ENCODE assay signal across 21 mouse cellular contexts in genomic region chr19:14970161-14970560, GRCm38 (mm10).
DNase-seq lines count a peak whose midpoint lies in the region; ATAC-seq and TF ChIP-seq lines count a peak whose summit lies in the region.
"Had no signal": no experiment of that assay in that cellular context is flagged by ENCODE, and none has a peak within 500 bp of the region (broad histone marks: within the 10 kb centered on the region; RNA-seq: fewer than 3 reads in every experiment).

No protein-coding gene starts in this region.

- no peak overlapping the region for H3K4me2 ChIP-seq in limb, embryonic 14.5 days (replicated peaks; ENCODE audit: low read depth, low read length, severe bottlenecking)
- H3K4me2 ChIP-seq in stomach, postnatal 0 days (replicated peaks; ENCODE audit: low read depth), result no peak overlapping the region
- H3K4me2 ChIP-seq: embryonic facial prominence, embryonic 13.5 days; heart, embryonic 12.5 days; hindbrain, embryonic 15.5 days had no signal

- peak; percentile 14 for DNase-seq in limb, embryonic 14.5 days (ENCODE audit: low spot score)
- no peak for DNase-seq in limb, embryonic 10.5 days (ENCODE audit: low spot score)
- peak; percentile 40 for DNase-seq in brain, embryonic 14.5 days (ENCODE audit: low read depth)
- peak; percentile 50 for DNase-seq in embryonic facial prominence, embryonic 10.5 days (ENCODE audit: low spot score)
- DNase-seq in forelimb bud, embryonic 11.5 days (ENCODE audit: low read depth, low spot score), result peak; percentile 45
- no peak for DNase-seq in stomach, postnatal 0 days (ENCODE audit: low spot score)
- no peak for DNase-seq in left cerebral cortex, postnatal 14 days (ENCODE audit: low spot score in 2 of 2)
- DNase-seq: adrenal gland, adult 2 months; adrenal gland, postnatal 25 days; cerebellum, adult 2 months; cerebellum, postnatal 10 days; gastrocnemius, postnatal 36 days; heart, adult 18-20 months had no signal

- no peaks in the 10 kb centered on the region for H3K9me3 ChIP-seq in limb, embryonic 14.5 days (ENCODE audit: control insufficient read depth, low read length)
- H3K9me3 ChIP-seq in limb, embryonic 10.5 days (replicated peaks), result no peaks in the 10 kb centered on the region
- no peaks in the 10 kb centered on the region for H3K9me3 ChIP-seq in embryonic facial prominence, embryonic 10.5 days
- H3K9me3 ChIP-seq in stomach, postnatal 0 days (ENCODE audit: control insufficient read depth, low read length), result no peaks in the 10 kb centered on the region
- H3K9me3 ChIP-seq: embryonic facial prominence, embryonic 13.5 days; forebrain, embryonic 10.5 days; heart, embryonic 12.5 days; hindbrain, embryonic 15.5 days had no signal

- TF ChIP-seq POLR2A in limb, embryonic 14.5 days (IDR thresholded peaks at IDR 0.05; ENCODE audit: borderline replicate concordance, extremely low read depth, insufficient read depth, insufficient read length), result no peak
- no peak for TF ChIP-seq POLR2A in brain, embryonic 14.5 days (IDR thresholded peaks at IDR 0.05; ENCODE audit: borderline replicate concordance, extremely low read depth, insufficient read depth, insufficient read length, poor library complexity, severe bottlenecking)

- H3K27ac ChIP-seq in limb, embryonic 14.5 days (replicated peaks; ENCODE audit: low read depth, low read length), result no peak overlapping the region
- H3K27ac ChIP-seq in limb, embryonic 10.5 days, result no peak overlapping the region
- H3K27ac ChIP-seq in embryonic facial prominence, embryonic 10.5 days (replicated peaks), result no peak overlapping the region
- H3K27ac ChIP-seq in stomach, postnatal 0 days (replicated peaks), result no peak overlapping the region
- H3K27ac ChIP-seq: embryonic facial prominence, embryonic 13.5 days; forebrain, embryonic 10.5 days; hindbrain, embryonic 15.5 days had no signal

- 23% methylated on average over 1 of the region's 1 CpGs for WGBS in limb, embryonic 14.5 days
- 6% methylated on average over 1 of the region's 1 CpGs for WGBS in limb, embryonic 10.5 days
- WGBS in embryonic facial prominence, embryonic 10.5 days, result 15% methylated on average over 1 of the region's 1 CpGs
- WGBS in stomach, postnatal 0 days, result 10% methylated on average over 1 of the region's 1 CpGs

- H3K4me1 ChIP-seq in limb, embryonic 14.5 days (ENCODE audit: control insufficient read depth, insufficient read depth, low read length), result no peaks in the 10 kb centered on the region
- peaks cover 9% of the 10 kb centered on the region; the same call in 1 of the 2 replicates for H3K4me1 ChIP-seq in limb, embryonic 10.5 days
- H3K4me1 ChIP-seq in embryonic facial prominence, embryonic 10.5 days, result peaks cover 19% of the 10 kb centered on the region
- H3K4me1 ChIP-seq in stomach, postnatal 0 days (replicated peaks; ENCODE audit: control insufficient read depth, insufficient read depth), result no peaks in the 10 kb centered on the region
- H3K4me1 ChIP-seq: heart, embryonic 12.5 days; hindbrain, embryonic 15.5 days had no signal

- no peaks in the 10 kb centered on the region for H3K36me3 ChIP-seq in limb, embryonic 14.5 days (ENCODE audit: control insufficient read depth, insufficient read depth, low read length)
- no peaks in the 10 kb centered on the region for H3K36me3 ChIP-seq in limb, embryonic 10.5 days
- H3K36me3 ChIP-seq in embryonic facial prominence, embryonic 10.5 days (replicated peaks), result no peaks in the 10 kb centered on the region
- H3K36me3 ChIP-seq in stomach, postnatal 0 days (ENCODE audit: control insufficient read depth, insufficient read depth, low read length), result no peaks in the 10 kb centered on the region
- H3K36me3 ChIP-seq: embryonic facial prominence, embryonic 13.5 days; forebrain, embryonic 10.5 days; heart, embryonic 12.5 days; hindbrain, embryonic 15.5 days had no signal

- TF ChIP-seq CTCF in brain, embryonic 14.5 days (IDR thresholded peaks at IDR 0.05; ENCODE audit: borderline replicate concordance, extremely low read depth, insufficient read depth, insufficient read length), result no peak
- TF ChIP-seq CTCF in stomach, postnatal 0 days (IDR thresholded peaks at IDR 0.05; ENCODE audit: low read depth), result no peak

- no peak for TF ChIP-seq EP300 in stomach, postnatal 0 days (optimal IDR thresholded peaks at IDR 0.05)

- ATAC-seq in limb, embryonic 14.5 days (ENCODE audit: low FRiP score, low read depth), result no peak
- ATAC-seq in stomach, postnatal 0 days (ENCODE audit: low FRiP score, low TSS enrichment), result no peak
- ATAC-seq: forebrain, embryonic 14.5 days; inflammation-experienced regulatory T-cells, adult 6 months; intestine, postnatal 0 days had no signal

- no peak overlapping the region for H3K4me3 ChIP-seq in limb, embryonic 14.5 days (replicated peaks; ENCODE audit: low read length)
- no peak overlapping the region for H3K4me3 ChIP-seq in limb, embryonic 10.5 days
- no peak overlapping the region for H3K4me3 ChIP-seq in embryonic facial prominence, embryonic 10.5 days
- no peak overlapping the region for H3K4me3 ChIP-seq in stomach, postnatal 0 days (ENCODE audit: low read depth, low read length)
- H3K4me3 ChIP-seq: embryonic facial prominence, embryonic 13.5 days; forebrain, embryonic 10.5 days; heart, embryonic 12.5 days; hindbrain, embryonic 15.5 days had no signal

- H3K9ac ChIP-seq in limb, embryonic 14.5 days (ENCODE audit: low read depth, low read length, severe bottlenecking), result no peak overlapping the region
- no peak overlapping the region for H3K9ac ChIP-seq in stomach, postnatal 0 days (ENCODE audit: low read length)
- H3K9ac ChIP-seq: embryonic facial prominence, embryonic 13.5 days; heart, embryonic 12.5 days; hindbrain, embryonic 15.5 days had no signal

- intact Hi-C loops in left cerebral cortex, postnatal 14 days (cut with DNase I), result no loop called here

- no peaks in the 10 kb centered on the region for H3K27me3 ChIP-seq in limb, embryonic 14.5 days (ENCODE audit: control insufficient read depth, insufficient read depth, low read length)
- no peaks in the 10 kb centered on the region for H3K27me3 ChIP-seq in limb, embryonic 10.5 days (ENCODE audit: low read depth, poor library complexity, severe bottlenecking)
- peaks cover 5% of the 10 kb centered on the region for H3K27me3 ChIP-seq in embryonic facial prominence, embryonic 10.5 days (replicated peaks; ENCODE audit: low read depth, poor library complexity, severe bottlenecking)
- H3K27me3 ChIP-seq in stomach, postnatal 0 days (ENCODE audit: control insufficient read depth, insufficient read depth, low read length), result no peaks in the 10 kb centered on the region
- H3K27me3 ChIP-seq: CH12.LX; embryonic facial prominence, embryonic 13.5 days; heart, embryonic 12.5 days; hindbrain, embryonic 15.5 days had no signal

Comparison
In these comparisons a context has a peak if more than half of its experiments do, and no peak if none do; other contexts are left out.
1. DNase-seq: peak in limb, embryonic 14.5 days (single experiment), brain, embryonic 14.5 days (single experiment), embryonic facial prominence, embryonic 10.5 days (single experiment) and forelimb bud, embryonic 11.5 days (single experiment); none in limb, embryonic 10.5 days (single experiment), stomach, postnatal 0 days (single experiment) and left cerebral cortex, postnatal 14 days (0 of 2).